Comparison of ENCODE assay signal across 19 mouse cellular contexts in genomic region chr15:78332981-78333380, GRCm38 (mm10).
"Had no signal": no experiment of that assay in that cellular context is flagged by ENCODE, and none has a peak within 500 bp of the region (broad histone marks: within the 10 kb centered on the region; RNA-seq: fewer than 3 reads in every experiment).

No protein-coding gene starts in this region.

- H3K9ac ChIP-seq: limb, embryonic 12.5 days; limb, embryonic 15.5 days; liver, embryonic 14.5 days; liver, postnatal 0 days; lung, embryonic 14.5 days; midbrain, embryonic 12.5 days; midbrain, embryonic 15.5 days; neural tube, embryonic 12.5 days; neural tube, embryonic 15.5 days had no signal

- DNase-seq: kidney, adult 2 months; kidney, postnatal 10 days; kidney, postnatal 36 days; left cerebral cortex, postnatal 4 days; liver, postnatal 0 days; lung, embryonic 14.5 days; retina, postnatal 1 day had no signal

- H3K27ac ChIP-seq: limb, embryonic 12.5 days; limb, embryonic 15.5 days; liver, embryonic 14.5 days; macrophage; midbrain, embryonic 12.5 days; midbrain, embryonic 15.5 days; neural tube, embryonic 12.5 days; neural tube, embryonic 15.5 days had no signal

- H3K36me3 ChIP-seq: limb, embryonic 12.5 days; limb, embryonic 15.5 days; midbrain, embryonic 12.5 days; midbrain, embryonic 15.5 days; neural tube, embryonic 12.5 days; neural tube, embryonic 15.5 days had no signal

- H3K4me2 ChIP-seq: limb, embryonic 12.5 days; limb, embryonic 15.5 days; liver, embryonic 11.5 days; lung, embryonic 14.5 days; midbrain, embryonic 12.5 days; midbrain, embryonic 15.5 days; neural tube, embryonic 12.5 days; neural tube, embryonic 15.5 days had no signal

- H3K4me3 ChIP-seq: limb, embryonic 12.5 days; limb, embryonic 15.5 days; midbrain, embryonic 12.5 days; midbrain, embryonic 15.5 days; neural tube, embryonic 12.5 days; neural tube, embryonic 15.5 days had no signal

- H3K4me1 ChIP-seq: limb, embryonic 12.5 days; limb, embryonic 15.5 days; midbrain, embryonic 15.5 days; neural tube, embryonic 12.5 days; neural tube, embryonic 15.5 days had no signal

- H3K27me3 ChIP-seq: limb, embryonic 12.5 days; limb, embryonic 15.5 days; midbrain, embryonic 12.5 days; midbrain, embryonic 15.5 days; neural tube, embryonic 12.5 days; neural tube, embryonic 15.5 days had no signal

- H3K9me3 ChIP-seq: limb, embryonic 12.5 days; limb, embryonic 15.5 days; midbrain, embryonic 12.5 days; midbrain, embryonic 15.5 days; neural tube, embryonic 12.5 days; neural tube, embryonic 15.5 days had no signal

- ATAC-seq: inflammation-experienced regulatory T-cells, adult 6 months; intestine, postnatal 0 days; liver, postnatal 0 days; lung, postnatal 0 days; midbrain, embryonic 15.5 days had no signal
